14 mouse cellular contexts compared by ENCODE assay signal in genomic region chr3:53305860-53306259, GRCm38 (mm10).
"Had no signal": no experiment of that assay in that cellular context is flagged by ENCODE, and none has a peak within 500 bp of the region (broad histone marks: within the 10 kb centered on the region; RNA-seq: fewer than 3 reads in every experiment).

No protein-coding gene starts in this region.

- ATAC-seq: lung, postnatal 0 days; midbrain, embryonic 13.5 days; midbrain, embryonic 15.5 days had no signal

- H3K27ac ChIP-seq: lung, embryonic 15.5 days; macrophage; midbrain, embryonic 13.5 days; midbrain, embryonic 15.5 days; neural tube, embryonic 12.5 days had no signal

- H3K27me3 ChIP-seq: lung, embryonic 15.5 days; megakaryocyte, embryonic 14.5 days; midbrain, embryonic 13.5 days; midbrain, embryonic 15.5 days; neural tube, embryonic 12.5 days had no signal

- H3K4me3 ChIP-seq: lung, embryonic 15.5 days; megakaryocyte, embryonic 14.5 days; midbrain, embryonic 13.5 days; midbrain, embryonic 15.5 days; neural tube, embryonic 12.5 days had no signal

- DNase-seq: lung, adult 2 months; lung, postnatal 14 days; lung, postnatal 36 days; right cerebral cortex, postnatal 14 days; thymus, adult 18-20 months; thymus, postnatal 14 days; thymus, postnatal 36 days had no signal
